Mouse (Mus musculus): ENCODE measurements around the gene Zfp580.

Zfp580 gene

DNA sequence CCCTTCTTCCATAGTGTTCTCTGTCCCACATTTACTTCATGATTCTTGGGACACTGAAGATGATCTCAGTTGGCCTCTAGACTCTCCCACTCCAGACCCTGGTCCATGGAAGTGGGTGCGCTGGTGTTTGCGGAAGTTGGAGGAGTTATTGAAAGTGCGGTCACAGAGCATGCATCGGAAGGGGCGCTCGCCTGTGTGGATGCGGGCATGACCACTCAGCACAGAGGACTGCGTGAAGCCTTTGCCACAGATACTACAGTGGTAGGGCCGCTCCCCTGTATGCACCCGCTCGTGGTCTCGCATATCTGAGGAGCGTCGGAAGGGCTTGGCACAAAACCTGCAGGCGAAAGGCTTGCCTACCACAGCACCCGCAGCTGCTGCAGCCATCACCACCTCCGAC is 15.7 kb upstream of the Zfp580 start:
- DNase-seq (ENCODE audit: low spot score in 2 of 2), result no peak

DNA sequence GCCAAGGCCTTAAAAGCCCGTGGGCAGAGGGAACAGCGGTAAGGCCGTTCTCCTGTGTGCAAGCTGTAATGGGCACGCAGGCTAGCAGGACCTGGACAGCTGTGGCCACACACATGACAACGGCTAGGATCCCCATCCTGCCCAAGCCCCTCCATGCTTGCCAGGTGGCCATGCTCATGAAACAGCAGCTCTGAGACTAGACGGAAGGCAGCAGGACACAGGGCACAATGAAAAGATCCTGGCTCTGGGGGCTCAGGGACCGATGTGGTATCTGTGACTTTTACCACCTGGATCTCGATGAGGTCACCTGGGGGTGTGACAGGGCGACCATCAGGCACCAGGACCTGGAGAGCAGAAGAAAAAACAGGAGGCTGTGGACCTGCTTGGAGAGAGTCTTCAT is 15.2 kb upstream of the Zfp580 start:
- DNase-seq (ENCODE audit: low spot score in 2 of 2), result no peak

DNA sequence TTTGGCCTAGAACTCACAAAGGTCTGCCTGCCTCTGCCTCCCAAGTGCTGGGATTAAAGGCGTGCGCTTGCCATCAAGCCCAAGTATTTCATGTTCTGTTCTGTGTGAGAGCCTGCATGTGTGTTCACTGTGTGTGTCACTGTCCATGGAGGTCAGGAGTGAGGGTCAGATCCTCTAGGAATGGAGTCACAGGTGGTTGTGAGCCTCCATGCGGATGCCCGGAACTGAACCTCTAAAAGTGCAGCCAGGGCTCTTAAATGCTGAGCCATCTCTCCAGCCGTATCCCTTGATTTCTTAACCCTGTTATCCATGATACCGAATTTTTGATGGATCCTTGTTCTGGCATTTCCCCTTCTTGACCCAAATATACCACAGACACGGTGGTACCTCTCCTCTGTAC is 14.3 kb upstream of the Zfp580 start:
- DNase-seq (ENCODE audit: low spot score in 2 of 2), result no peak

DNA sequence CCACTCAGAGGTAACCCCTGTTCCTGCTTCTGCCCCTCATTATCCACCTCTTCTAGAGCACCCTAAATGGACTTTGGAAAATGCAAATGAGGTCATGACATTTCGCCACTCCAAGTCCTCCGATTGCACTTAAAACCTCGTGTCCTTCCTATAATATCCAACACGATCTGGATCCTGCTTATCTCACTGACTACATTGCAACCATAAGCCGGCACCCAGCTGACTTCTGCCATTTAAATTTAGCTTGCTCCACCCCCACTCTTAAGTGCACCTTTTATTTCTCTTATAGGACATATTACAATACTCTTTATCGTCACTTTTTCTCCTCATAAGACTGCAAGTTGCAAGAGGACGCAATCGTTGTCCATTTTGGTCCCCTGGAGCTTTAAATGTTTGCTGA is 13.9 kb upstream of the Zfp580 start:
- DNase-seq (ENCODE audit: low spot score in 2 of 2), result no peak

DNA sequence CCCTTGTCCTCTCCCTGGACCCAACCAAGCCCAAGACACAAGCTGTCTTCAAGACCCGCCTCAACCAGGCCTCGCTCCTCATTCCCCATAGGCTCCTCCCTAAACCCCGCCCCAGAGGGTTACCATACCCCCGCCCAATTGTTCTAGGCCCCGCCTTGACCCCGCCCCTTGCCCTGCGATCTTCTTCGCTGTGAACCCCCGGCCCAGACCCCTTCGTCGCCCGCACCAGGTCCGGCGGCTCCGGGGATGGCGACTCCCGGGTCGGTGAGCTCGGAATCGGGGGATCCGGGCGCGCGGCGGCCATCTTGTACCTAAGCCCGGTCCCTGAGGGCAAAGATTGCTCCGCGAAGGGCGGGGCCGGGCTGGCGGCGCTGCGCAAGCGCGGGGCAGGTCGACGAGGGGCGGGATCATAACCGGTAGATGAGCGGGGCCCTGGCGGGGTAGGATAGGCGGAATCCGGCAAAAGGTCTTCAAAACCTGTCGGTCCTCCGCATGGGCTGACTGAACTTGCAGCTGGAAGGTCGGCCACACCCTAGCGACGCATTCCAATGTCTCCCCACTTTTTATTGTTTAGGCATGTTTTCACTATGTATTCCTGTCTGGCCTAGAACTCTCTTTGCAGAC is 13.1 kb upstream of the Zfp580 start, which contains the start of gene Zfp784:
Gene Zfp784 (minus strand): TSS at position 338 of the 624 bp plus-strand sequence.
- DNase-seq (ENCODE audit: low spot score in 2 of 2), result peak; percentile 88 to 91

DNA sequence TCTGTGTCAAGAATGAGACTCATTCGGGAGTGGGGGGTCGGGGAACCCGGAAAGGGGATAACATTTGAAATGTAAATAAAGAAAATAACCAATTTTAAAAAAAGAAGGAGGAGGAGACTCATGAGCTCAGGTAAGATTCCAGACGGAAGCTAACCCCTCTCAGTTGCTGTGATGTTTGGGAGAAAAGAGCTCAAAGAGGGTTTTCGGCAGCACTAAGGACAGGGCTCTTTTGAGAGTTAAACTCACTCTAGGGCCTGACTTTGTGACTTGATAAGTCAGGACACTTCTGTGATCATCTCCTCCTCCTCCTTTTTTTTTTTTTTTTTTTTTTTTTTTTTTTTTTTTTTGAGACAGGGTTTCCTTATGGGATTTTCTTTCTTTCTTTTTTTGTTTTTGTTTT is 12.4 kb upstream of the Zfp580 start:
- DNase-seq (ENCODE audit: low spot score in 2 of 2), result no peak

DNA sequence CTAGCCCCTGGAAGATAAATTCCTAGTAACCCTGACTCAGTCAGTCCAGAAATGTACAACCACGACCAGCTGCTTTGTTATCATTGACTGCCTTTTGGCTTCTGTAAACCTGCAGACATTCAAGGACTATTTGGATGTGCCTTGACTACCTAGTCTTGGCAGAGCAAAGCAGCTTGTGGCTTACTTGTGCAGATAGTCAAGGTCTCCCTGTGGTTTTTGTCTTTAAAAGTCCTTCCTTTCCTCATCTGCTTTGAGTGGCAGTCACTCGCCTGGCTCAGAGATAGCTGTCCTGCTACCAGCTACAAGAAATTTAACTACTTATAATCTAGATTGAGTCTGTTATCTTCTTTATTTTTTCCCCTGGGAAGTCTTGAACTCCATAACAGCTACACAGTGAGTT is 6.4 kb upstream of the Zfp580 start:
- no peak for DNase-seq (ENCODE audit: low spot score in 2 of 2)

DNA sequence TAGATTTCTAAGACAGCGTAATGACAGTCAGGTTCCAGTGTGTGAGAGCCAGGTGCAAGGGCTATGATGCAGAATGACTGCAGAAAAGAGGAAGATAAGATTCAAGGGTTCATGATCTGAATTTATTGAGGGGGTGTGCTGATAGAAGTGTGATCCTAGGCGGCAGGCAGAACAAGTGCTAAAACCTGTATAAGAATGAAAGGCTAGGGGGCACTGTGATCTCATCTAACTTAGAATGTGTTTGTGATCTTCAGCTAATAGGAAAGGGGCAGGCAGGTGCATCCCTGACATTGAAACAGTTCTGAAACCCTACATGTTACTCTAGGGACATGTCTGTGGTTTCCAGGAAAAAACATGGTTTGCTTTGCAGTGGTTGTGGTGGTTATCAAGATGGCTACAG is 5.2 kb upstream of the Zfp580 start:
- DNase-seq (ENCODE audit: low spot score in 2 of 2), result no peak

DNA sequence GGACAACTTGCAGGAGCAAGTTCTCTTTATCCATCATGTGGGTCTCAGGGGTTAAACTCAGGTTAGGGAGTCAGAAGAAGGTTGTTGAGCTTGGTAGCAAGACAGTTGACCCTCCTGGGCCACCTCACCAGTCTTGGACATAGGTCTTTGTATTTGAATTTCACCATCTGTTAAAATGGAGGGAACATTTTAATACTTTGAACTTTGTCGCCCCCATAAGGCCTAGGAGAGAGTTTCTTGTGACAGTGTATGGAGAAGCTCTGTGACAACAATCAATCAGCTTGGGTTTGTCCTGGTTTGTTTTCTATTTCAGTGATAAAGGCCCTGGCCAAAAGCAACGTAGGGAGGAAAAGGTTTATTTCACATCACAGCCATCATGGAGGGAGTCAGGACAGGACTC is 4.0 kb upstream of the Zfp580 start:
- DNase-seq (ENCODE audit: low spot score in 2 of 2), result no peak

DNA sequence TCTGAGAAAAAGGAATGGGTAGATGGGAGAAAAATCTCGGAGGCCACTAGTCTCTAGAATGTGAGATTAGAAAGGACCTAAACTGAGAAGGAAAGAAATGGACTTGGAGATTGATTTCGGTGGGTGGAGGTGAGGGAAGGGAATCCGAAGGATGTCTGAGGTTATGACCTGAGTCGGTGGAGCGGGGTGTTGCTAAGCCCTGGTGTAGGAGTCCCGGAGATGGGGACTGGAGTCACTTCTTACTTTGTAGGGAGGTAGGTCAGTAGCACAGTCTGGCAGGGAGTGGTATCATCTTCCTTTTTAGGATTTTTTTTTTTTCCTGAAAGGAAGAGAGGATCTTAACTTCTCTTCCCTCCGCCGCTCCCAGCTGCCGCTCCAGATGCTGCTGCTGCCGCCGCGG is 1.1 kb downstream of the Zfp580 start:
- DNase-seq (ENCODE audit: low spot score in 2 of 2), result no peak

DNA sequence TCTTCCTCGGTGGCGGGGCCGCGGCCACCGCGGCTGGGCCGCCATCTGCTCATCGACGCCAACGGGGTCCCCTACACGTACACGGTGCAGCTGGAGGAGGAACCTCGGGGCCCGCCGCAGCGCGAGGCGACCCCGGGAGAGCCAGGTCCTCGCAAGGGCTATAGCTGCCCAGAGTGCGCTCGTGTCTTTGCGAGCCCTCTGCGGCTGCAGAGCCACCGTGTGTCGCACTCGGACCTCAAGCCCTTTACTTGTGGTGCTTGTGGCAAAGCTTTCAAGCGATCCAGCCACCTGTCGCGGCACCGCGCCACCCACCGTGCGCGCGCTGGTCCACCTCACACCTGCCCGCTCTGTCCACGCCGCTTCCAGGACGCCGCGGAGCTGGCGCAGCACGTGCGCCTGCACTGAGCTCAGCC is 1.6 kb downstream of the Zfp580 start:
- no peak for DNase-seq (ENCODE audit: low spot score in 2 of 2)

DNA sequence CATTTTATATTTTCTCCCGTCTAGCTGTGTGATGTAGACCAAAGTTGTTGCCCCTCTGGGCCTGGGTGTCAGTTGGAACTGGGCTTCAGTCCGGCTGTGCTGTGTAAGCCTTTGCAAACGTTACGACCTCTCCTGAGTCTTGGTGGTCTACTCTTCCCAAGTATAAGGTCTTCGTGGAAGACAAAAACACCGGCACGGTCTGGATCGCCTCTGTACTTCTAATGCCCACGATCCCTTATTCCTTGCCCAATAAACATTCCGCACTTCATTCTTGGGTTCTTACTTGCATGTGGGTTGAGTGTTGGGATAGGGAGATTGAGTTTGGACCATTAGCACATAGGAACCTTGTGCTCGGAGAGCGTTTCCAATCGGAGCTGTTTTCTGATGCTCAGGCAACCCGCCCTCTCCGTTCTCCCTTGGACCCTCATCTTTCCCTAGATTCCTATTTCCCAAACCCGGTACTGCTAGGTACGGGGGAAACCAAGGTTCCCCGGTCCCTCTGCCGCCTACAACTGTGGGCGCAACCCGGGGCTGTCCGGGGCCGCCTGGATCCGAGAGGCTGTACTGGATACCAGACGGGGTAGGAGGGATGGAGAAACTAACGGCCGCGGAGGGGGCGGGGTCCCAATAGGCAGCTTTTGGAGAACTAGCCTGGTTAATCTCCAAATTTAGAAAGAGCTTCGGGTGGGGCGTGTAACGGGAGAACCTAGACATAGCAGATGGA is 2.3 kb downstream of the Zfp580 start:
- no peak for DNase-seq (ENCODE audit: low spot score in 2 of 2)

DNA sequence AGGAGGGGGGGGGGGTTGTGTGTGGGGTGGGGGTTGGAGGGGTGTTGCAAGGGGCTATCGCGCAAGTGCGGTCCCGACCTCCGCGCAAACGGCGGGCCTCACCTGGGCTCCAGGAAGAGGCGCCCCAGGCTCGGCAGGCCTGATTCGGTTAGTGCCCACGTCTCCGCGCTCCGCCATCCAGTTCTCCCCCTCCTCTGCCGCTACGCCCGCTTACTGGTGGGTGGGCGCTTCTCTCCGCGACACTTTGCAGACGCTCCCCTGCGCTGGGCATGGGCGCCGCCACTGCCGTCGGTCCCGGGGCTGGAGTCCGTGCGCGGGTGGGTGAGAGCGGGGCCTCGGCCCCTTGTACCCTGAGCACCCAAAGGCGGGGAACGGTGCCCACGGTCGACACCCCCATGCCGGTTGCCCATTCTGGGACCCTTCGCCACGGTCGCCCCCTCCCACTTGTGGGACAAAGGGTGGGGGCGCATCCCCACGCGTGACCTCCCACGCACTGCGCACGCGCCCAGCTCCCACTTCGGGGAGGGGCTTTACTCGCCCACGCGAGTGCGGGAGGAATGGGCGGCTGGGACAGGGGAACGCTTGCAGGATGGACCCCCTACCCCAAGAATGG is 5.4 kb downstream of the Zfp580 start:
- DNase-seq (ENCODE audit: low spot score in 2 of 2), result no peak

DNA sequence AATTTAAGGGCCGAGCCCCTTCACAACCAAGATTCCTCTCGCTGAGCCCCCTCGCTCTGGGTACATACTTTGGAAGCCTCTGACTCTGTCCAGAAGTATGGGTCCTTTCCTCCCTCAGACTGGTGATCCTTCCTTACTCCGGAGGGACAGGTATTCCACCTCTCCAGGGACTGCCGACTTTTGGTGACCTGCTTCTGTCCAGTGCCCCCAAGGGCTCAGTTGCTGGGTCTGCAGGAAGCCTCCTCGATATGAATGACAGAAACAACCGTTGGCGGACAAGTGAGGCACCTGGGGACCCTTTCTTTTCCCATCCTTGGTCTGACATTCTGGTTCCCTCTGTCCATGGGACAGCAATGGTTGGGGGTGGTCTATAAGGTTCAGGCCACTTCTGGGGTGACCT is 6.0 kb downstream of the Zfp580 start:
- DNase-seq (ENCODE audit: low spot score in 2 of 2), result no peak

DNA sequence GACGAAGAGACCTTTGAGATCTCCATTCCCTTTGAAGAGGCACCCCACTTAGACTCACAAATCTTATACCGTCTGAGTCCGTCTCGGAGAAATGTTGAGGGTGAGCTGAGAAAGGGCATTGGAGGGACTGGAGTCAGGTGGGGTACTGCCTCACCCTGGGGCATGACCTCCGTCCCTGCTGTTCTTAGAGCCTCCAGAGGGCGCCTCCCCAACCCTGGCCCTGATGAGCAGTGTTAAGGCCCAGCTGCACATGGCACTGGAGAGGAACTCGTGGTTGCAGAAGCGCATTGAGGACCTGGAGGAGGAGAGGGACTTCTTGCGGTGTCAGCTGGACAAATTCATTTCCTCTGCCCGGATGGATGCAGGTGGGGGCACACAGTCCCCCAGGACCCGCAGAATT is 6.5 kb downstream of the Zfp580 start:
- no peak for DNase-seq (ENCODE audit: low spot score in 2 of 2)

DNA sequence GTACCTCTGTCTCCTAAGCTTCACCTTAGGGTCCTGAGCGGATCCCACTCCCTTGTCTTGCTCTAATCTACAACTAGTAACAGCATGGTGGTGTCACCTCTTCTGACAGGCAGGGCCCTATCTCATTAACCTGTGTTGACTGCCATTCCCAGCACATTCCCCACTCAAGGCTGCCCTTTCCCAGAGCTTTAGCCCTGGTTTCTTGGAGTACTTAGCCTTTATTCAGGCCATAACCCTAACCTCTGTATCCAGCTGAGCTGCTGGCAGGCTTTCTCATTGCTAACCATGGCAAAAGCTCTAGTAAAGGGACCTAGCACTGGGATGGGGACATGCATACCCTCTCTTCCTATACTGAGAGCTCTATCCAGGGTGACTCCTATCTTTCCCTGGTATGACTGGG is 7.3 kb downstream of the Zfp580 start:
- DNase-seq (ENCODE audit: low spot score in 2 of 2), result no peak

DNA sequence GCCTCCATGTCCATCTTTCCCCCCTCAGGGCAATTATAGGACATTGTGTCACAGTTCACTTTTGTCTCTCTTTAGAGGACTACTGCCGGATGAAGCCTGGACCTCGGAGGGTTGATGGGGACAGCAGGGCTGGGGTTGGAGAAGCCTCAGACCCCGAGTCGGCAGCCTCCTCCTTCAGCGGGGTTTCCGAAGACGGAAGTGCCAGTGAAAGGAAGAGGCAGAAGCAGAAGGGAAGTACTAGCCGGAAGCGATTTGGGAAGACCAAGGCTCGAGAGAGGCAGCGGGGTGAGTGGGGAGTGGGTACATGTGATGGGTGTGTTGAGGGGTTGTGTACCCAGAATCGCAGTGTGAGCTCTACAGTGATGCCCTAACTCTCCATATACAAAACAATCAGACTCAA is 8.1 kb downstream of the Zfp580 start:
- DNase-seq (ENCODE audit: low spot score in 2 of 2), result no peak

DNA sequence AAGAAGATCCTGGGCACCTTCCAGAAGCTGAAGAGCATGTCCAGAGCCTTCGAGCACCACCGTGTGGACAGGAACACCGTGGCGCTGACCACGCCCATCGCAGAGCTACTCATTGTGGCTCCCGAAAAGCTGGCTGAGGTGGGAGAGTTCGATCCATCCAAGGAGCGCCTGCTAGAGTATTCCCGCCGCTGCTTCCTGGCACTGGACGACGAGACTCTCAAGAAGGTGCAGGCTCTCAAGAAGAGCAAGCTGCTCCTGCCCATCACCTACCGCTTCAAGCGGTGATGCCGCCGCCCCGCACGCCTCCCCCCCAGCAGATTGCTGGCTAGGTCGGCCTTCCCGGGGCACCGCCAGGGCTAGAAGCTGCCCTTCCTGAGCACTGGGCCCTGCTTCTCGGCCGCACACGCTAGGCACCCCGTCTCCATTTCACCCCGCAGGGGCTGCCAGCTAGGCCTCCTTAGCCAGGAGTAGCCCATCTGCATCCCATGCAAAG is 8.9 kb downstream of the Zfp580 start:
- peak; percentile 57 to 71 for DNase-seq (ENCODE audit: low spot score in 2 of 2)

DNA sequence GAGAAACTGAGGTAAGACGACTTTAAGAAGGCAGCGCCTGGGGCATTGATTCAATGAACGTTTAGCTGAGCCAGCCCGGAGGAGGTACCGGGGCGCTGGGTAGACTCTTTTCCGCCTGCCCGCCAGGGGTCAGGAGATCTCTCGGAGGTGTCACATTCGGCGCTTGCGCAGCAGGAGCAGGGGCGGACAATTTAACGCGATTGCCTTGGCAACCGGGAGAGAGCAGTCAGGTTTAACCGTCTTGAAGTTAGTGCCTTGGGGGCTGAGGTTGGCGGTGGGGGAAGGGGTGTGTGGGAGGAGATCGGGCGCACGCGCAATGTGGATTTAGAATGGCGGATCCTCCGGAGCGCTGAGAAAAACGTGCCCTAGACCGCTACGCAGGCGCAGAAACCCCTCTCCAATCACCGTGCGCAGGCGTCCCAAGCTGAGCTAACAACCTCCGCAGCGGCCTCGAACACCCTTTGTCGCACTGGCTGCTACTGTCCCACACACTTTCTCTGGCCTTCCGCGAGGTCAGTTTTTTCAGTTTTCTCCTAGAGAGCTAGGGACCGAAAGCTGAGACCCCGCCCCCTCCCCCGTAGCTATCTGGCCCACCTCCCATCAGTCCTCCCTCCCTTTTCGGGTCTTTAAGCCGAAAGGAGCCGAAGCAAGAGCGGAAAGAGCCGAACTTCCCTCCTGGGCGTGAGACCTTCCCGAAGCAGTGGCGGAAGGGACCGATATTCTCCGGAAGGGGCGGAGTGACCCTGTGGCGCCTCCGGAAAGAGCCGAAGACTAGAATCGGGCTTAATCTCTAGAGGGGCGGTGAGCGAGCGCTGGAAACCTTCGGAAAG is 9.8 kb downstream of the Zfp580 start:
- DNase-seq (ENCODE audit: low spot score in 2 of 2), result peak; percentile 92 to 93

DNA sequence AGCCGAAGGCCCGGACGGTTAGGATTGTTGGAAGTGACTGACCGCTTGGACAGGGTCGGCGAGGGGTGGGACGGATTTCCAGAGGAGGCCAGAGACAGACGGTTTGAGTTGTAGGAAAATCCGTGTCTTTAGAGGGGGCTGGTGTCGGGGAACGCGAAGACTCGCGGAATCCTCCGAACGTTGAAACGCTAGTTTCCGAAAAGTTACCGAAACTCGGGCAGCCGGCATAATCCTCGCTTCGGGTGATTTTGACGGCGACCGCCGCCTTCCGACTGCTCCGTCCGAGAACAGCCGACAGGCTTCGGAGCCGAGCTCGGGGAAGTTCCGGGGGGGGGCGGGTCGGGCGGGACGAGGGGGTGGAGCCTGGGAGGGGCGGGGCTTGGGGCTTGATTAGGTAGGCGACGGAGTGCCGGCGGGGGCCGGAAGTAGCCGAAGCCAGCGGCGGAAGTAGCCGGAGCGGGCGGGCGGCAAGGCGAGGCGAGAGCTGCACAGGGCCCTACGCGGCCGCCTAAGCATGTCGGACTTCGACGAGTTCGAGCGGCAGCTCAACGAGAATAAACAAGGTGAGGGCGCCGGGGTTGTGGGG is 10.5 kb downstream of the Zfp580 start, which contains the start of gene U2af2:
Gene U2af2 (plus strand): TSS at position 370 of the 586 bp plus-strand sequence.
- DNase-seq (ENCODE audit: low spot score in 2 of 2), result peak; percentile 90 to 93

DNA sequence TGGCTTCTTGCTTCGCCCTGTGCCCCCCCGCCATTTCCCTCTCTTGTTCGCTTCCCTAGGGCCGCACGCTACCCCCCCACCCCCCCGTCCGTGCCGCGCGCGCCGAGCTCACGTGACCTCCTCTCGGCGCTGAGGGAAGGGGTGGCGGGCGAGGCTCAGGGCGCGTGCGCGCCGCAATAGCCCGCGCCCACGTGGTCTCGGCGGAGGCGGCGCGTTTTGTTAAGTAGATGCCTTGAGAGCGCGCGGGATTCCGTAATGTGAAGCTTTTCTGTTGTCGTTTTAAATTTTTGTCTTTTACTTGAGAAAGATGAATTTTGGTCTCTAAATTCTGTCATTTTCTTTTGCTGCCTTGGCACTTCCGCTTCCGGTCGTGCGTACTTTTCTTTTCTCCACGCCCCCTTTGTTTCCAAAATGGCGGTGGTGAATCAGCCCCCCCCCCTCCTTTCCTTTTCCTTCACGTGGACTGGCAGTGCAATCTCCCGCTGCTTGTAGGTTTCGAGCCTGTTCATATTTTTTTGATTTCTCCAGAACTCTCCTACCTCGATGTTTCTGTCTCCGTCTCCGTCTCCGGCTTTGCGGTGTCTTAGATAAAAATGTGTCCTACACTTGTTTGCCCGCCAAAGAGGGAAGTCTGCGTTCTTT is 11.1 kb downstream of the Zfp580 start:
- DNase-seq (ENCODE audit: low spot score in 2 of 2), result no peak
